Mouse (Mus musculus) left cerebral cortex, adult 11 months (tissue): ENCODE data around the gene Vps33b.

ENCODE experiments used
- DNase-seq: peaks from one replicate; pipeline ENCODE4 v3.0.0; 2022; ENCODE audit warnings: low spot score

The Vps33b gene

DNA sequence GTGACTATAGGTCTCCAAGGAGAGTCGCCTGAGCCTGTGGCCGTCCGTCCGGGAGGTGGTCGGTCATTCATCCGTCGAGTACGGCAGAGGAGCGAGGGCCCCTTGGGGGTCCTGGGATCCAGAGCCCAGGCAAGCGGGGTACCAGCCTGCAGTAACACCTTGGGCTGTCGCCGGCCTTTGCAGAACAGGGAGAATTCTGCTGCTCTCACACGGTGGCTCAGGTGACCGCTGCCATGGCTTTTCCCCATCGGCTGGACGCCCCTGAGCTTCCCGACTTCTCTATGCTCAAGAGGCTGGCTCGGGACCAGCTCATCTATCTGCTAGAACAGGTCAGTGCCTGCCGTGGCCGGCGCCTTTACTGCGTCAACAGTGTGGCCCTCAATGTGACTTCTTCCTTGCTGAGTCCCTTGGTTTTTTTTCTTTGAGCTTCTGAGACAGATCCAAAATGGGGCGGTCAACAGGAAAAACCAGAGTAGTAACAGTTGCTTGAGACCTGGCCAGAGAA lies 354 bp downstream of the Vps33b start:
- no peak for DNase-seq

DNA sequence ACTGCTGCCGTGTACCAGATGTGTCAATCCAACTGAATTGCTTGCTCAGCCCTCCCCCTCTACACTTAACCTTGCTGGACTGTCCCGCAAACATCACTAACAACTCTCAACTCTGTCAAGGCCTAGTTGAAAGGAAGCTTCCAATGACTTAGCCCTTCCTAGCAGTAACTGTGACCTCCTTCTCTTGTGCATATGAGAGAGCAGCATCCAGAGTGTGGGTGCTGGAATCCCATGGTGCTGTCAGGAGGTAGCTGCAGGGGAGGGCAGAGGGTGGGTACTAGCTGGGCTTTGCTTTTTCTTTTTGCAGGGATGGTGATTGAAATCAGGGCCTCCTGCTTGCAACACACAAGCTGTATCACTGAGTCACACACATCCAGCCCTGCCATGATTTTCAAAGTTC lies 4.0 kb downstream of the Vps33b start:
- DNase-seq: no peak

DNA sequence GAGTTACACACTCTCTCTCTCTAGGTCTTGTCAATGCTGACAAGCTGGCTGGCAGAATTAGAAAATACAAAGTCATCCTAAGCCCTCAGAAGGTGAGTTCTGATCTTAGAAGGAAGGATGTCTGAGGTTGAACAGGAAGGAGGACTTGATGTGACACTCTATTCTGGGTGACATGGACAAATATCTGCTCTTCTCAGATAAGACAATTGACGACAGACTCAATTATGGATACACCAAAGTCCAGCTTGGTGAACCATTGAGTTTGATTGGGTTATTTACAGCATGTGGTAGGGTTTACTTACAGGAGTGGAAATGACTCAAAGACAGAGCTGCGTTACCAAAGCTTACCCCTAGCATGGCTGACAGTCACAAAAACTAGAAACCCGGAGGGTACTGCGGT lies 6.9 kb downstream of the Vps33b start:
- no peak for DNase-seq

DNA sequence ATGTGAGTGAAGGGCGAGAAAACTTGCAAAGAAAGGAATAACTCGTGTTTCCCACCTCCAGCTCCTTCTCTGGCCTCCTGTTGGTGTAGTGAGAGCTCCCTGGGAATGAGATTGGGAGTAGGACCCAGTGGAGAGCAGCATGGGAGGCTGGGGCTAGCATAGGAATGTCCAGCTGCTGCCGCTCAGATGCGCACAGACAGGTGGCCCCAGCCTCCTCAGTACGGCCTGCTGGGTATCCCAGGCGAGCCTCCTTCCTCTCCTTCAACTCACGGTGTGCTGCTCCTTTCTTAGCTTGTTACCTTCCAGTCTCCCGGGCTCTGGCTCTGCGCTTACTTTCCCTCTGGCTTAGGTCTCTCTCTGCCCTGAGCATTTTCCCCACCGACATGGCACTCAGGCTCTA lies 10.6 kb downstream of the Vps33b start:
- DNase-seq: no peak

DNA sequence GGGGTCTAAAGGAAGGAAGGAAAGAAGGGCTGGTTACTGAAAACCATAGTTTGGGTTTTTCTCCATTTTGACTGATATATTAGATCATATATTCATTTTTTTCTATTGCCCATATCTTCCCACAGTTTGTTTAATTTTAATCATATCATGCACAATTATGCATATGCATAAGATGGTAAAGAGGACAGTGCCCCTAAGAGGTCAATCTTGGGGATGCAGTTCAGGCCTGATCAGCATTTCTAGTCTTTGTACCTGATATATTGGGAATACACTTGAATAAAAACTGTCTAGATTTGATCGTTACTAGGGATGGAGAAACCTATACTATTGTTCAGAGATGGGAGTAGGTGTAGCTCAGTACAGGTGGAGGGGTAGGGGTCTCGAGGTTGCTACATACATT lies 11.5 kb downstream of the Vps33b start:
- DNase-seq: no peak

DNA sequence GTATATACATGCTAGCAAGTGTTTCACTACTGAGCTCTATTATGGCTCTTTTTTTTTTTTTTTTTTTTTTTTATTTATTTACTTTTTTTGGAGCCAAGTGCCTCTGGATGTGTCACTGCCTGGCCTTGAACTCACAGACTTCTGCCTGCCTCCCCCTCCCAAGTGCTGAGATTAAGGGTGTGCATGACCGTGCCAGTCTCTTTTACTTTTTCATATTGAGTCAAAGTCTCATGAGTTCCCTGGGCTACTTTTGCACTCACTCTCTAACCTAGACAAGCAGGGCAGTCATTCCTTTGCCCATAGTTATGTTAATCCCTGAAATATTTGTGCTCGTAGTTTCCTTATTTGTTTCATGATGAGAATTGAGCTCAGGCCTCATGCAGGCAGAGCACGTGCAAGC lies 12.2 kb downstream of the Vps33b start:
- DNase-seq: no peak

DNA sequence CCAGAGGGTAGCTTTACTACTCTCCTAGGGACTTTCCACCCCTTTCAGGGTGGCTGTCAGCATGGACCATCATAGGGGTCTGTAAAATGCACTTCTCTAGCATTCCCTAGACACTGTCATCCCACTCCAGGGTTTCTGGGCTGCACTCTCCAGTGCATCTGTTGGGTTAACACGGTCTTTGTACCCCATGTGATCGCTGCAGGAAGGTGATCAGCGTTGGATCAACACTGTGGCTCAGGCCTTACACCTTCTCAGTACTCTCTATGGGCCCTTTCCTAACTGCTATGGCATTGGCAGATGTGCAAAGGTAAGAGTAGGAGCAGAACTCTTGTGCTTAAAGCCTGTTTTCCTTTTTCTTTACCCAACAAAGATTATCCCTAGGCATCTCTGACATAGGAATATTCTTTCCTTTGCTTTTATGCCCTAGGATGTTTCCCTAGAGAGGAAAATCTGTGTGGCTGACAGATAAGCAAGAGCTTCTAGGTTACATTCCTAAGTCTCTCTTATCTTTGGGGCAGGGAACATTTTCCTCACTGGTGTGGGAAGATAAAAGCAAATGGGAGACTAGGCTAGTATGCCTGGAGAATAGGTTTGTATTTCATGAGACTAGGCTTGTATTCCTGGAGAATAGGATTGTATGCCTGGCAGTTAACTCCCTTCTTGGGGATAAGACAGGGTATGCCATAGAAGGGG lies 13.9 kb downstream of the Vps33b start:
- no peak for DNase-seq

DNA sequence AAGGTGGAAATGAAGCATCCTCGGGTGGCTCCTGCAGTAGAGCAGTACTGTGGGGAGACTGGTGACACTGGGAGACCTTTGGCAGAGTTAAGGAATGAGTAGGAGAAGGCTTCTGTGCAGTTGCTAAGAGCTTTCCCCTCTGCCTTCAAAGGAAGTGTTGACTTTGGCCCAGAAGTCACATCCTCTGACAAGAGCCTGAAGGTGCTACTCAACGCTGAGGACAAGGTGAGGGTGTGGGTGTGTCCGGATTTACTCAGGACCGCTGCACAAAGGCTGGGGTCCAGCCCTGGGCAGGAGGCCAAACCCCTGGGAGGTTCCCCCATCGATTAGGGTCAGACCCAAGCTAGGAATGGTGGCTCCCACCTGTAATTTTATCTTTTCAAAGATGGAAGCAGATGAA lies 14.9 kb downstream of the Vps33b start:
- no peak for DNase-seq

DNA sequence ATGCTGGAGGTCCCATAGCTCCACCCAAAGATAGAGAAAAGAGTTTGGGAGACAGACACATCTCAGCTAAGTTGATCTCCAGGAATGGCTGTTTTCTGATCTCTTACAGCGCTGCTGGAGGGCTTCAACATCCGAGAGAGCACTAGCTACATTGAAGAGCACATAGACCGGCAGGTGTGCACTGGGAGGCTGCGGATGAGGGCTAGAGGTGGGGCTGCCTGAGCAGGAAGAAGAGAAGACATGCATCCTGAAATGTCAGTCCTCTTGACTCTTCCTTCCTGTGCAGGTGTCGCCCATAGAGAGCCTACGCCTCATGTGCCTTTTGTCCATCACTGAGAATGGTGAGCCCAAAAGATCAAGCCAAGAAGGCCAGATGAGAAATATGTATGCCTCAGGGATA lies 16.3 kb downstream of the Vps33b start:
- DNase-seq: no peak

DNA sequence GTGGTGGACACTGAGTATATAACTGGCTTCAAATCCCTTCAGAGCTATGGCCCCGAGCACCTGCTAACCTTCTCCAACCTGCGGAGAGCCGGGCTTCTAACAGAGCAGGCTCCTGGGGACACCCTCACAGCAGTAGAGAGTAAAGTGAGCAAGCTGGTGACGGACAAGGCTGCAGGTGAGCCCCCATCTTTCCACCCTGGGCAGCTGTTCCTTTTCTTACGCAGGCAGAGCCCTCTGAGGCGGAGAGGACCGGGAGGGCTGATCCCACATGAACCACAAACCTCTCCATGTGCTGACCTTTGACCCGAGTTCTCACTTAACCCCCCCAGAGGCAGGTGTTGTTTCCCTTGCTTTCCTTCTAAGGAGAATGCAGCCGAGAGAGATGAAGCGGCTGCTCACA lies 18.3 kb downstream of the Vps33b start:
- DNase-seq: no peak

DNA sequence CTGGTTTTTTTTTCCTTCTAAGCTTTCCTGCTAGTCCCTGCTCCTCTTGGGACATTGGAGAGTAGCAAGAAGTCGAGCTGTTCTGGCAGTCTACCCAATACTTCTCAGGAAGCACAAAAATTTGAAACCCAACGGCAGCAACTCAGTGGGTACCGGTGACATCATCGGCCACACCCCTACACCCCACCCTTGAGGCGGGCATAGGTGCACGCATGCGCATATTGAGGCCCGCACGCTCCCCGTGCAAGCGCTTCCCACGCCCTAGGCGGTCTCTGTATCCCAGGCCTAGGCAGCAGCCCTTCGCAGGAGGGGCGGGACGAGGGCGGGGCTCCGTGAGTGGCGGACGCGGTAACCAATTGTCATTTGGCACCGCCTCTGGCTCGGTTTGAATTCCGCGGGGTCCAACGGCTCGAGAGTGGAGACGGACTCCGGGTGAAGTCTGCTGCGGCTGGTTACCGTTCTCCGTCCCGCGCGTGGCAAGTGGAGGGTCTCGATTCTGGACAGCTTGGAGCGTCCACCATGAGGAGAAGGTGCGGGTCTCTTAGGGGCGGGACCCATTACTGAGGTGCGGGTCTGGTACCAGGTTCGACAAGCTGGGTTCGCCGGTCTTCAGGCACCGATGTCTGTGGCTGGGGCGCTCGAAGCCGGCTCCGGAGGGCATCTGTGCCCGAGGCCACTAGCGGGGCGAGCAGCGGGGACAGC lies 24.8 kb downstream of the Vps33b start, which contains the start of gene Prc1:
TSS of gene Prc1 (plus strand) at position 389 of the 702 bp plus-strand sequence.
- DNase-seq: peak; percentile 98

DNA sequence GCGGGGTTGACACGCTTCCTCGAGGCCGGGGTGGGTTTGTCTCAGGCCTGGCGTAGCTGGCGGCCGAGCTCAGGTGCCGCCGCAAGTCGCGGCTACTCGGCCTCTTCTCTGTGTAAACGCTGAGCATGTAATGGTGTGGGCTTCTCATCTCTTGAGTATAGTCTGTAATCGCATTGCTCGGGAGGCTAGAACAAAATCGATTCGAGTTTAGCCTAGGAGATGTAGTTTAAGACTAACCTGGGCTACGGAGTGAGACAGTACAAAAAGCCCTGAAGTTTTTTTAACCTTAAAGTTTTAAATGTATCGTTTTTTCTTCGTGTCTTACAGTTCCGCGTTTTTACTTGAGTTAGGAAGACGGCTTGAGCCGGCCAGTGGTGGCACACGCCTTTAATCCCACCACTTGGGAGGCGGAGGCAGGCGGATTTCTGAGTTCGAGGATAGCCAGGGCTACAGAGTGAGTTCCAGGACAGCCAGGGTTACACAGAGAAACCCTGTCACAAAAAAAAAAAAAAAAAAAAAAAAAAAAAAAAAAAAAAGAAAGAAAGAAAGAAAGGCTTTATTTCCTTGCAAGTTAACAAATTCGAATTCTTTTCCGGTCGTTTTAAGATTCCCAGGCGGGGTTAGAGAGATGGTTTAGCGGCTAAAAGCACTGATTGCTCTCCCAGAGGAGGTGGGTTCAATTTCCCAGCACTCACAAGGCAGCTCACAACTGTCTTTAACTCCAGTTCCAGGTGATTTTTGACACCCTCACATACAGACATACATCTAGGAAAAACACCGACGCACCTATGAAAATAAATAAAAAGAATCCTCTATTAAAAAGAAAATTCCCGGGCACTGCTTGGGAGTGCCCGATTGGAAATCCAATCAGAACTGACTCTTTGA lies 25.6 kb downstream of the Vps33b start:
- DNase-seq: no peak

DNA sequence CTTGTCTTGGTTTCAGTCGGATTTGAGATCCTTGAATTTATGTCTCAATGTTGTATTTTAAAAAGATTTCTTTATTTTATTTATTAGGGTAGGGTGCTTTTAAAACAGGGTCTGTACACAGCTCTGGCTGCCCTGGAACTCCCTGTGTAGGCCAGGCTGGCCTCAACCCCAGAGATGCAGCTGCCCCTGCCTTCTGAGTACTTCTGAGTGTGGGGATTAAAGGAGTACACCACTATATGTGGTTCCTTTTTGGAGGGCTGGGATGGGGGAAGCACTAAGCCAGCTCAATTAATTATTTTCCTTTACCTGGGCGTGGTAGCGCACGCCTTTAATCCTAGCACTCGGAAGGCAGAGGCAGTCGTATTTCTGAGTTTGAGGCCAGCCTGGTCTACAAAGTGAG lies 27.0 kb downstream of the Vps33b start:
- DNase-seq: no peak

DNA sequence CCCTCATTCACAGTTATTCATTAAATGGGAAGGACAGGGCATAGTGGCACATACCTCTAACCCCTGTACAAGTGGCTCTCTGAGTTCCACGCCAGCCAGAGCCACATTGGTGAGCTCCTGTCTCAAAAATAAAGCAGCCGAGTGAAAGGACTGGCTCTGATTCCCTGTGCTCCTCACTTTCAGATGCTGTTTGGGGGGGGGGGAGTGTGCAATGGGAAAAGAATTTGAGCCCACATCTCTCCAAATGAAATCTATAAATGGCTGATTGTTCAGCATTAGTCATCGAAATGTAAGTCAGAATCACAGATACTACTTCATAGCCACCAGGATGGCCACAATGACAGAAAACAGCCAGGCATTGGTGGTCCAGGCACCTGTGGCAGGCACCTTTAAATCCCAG lies 27.6 kb downstream of the Vps33b start:
- no peak for DNase-seq

DNA sequence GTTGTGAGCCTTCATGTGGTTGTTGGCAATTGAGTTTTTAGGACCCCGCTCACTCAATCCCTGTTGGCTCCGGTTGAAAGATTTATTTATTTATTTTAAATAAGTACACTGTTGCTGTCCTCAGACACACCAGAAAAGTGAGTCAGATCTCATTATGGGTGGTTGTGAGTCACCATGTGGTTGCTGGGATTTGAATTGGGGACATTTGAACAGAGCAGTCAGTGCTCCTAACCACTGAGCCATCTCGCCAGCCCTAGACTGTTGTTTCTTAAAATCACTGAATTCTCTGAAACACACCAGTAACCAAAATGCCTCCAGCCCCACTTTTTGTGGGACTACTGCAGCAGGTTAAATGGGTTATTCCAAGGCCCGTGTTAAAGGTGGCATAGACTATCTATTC lies 29.3 kb downstream of the Vps33b start:
- no peak for DNase-seq

DNA sequence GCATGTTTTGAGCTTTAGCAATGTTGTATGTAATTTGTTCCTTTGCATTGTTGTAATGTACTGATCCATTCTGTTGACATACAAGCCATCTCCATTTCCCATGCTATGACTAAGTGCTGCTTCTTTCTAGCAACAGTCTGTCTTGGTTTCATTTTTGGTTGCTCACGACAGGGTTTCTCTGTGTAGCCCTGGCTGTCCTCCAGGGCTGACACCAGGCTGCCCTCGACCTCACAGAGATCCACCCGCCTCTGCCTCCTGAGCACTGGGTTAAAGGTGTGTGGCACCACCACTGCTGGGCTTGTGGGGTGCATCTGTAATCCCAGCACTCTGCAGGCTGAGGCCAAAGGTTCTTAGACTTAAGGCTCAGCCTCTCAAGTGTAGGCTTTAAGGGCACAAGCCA lies 30.1 kb downstream of the Vps33b start:
- no peak for DNase-seq

DNA sequence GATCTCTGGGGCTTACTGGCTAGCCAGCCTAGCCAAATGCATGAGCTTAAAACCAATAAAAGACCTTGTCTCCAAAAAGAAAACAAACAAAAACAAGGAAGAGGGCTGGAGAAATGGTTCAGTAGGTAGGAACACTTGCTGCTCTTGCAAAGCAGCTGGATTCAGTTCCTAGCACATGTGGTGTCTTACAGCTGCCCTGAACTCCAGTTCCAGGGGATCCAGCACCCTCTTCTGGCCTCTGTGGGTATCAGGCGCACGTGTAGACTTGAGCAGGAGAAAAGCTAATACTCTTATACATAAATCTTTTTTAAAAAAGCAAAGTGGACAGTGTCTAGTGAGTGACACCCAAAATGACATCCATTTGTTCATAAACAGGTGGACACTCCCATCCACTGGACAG lies 32.1 kb downstream of the Vps33b start:
- no peak for DNase-seq

DNA sequence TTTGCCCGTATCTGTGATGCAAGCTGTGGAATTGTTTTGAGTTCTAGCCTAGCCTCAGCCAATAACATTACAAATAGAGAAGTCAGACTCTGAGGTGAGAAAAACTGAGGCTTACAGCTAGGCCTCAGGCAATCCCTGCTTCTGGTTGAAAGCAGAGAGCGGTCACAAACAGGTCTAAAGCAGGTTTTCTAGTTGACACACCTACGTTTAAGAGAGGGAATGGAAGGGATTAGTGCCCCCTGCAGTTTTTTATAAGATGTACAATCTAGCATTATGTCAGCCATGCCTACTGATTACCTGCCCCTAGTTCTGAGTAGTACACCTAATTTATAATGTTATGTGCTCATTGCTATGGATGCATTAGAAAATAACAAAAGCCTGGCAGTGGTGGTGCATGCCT lies 38.3 kb downstream of the Vps33b start:
- no peak for DNase-seq

DNA sequence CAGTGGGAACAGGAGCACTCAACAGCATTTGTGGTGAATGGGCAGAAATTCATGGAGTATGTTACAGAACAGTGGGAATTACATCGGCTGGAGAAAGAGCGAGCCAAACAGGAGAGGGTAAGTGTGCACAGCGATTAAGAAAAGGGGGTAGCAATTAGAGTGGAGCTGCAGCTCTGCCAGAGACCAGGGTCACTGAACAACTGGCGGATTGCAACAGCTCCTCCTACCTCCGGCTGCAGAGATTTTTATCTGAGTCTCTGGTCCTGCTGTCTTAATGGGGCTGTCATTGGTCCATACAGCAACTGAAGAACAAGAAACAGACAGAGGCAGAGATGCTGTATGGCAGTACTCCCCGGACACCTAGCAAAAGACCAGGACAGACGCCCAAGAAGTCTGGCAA lies 41.3 kb downstream of the Vps33b start:
- no peak for DNase-seq

DNA sequence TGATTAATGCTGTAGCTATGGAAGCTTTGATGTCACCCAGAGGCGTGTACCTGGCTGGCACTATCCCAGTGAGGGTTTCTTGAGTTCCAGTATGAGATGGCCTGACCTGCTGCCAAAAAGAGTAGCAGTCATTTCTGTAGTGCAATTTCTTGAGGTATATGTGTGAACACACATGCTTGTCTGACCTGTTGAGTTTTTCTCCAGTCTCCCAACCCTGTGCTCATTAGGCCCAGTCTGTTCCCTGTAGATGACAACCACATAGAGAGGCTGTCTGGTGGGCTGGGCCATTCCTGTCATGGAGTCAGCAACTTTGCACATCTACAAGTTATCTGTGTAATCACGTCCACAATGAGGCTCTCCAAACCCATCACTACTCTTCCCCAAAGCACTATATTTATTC lies 46.3 kb downstream of the Vps33b start:
- no peak for DNase-seq

DNA sequence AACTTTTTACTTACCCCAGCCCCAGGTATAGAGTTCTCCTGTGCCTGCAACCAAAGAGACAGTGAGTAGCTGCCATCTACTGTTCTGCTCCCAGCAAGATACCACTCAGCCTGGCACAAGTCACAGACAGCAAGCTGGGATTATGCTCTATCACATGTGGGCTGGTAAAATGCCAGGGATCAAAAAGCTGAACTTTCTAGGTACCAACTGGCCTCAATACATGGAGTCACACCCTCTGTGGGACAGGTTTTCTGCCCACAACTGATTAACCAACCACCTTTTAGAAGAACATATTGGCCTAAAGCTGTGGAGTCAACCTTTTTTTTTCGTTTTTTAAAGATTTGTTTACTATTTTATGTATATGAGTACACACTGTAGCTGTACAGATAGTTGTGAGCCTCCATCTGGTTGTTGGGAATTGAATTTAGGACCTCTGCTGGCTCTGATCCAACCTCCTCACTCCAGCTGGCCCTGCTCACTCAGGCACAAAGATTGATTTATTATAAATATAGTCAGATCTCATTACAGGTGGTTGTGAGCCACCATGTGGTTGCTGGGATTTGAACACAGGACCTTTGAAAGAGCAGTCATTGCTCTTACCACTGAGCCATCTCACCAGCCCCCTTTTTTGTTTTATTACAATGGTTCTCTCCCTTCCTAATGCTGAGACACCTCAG lies 48.1 kb downstream of the Vps33b start:
- no peak for DNase-seq

DNA sequence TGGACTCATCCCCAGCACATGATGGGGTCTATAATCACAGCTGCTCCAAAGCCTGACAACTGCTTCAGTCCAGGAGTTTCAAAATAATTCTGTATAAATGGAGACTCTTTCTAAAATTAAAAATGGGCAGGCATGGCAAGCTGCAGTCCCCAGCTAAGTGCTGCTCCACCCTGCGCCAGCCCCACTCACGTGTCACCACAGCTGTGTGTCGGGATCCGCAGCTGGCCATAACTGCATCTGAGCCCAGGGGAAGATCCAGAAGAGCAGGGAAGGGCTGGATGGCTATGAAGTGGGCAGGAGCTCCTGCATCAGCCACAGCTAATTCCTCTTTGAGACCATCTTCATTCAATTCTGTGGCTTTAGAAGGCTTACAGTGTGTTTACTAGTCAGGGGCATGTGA lies 49.2 kb downstream of the Vps33b start:
- no peak for DNase-seq
